Mouse (Mus musculus): ENCODE data around the gene Nup188. TPM values are rescaled to one million over a fixed set of nuclear protein-coding genes. Genes with fewer than 3 reads are reported as not detected.

Gene Nup188
- polyA plus RNA-seq, 1 experiment from 2014 or later = 22.7 TPM

DNA sequence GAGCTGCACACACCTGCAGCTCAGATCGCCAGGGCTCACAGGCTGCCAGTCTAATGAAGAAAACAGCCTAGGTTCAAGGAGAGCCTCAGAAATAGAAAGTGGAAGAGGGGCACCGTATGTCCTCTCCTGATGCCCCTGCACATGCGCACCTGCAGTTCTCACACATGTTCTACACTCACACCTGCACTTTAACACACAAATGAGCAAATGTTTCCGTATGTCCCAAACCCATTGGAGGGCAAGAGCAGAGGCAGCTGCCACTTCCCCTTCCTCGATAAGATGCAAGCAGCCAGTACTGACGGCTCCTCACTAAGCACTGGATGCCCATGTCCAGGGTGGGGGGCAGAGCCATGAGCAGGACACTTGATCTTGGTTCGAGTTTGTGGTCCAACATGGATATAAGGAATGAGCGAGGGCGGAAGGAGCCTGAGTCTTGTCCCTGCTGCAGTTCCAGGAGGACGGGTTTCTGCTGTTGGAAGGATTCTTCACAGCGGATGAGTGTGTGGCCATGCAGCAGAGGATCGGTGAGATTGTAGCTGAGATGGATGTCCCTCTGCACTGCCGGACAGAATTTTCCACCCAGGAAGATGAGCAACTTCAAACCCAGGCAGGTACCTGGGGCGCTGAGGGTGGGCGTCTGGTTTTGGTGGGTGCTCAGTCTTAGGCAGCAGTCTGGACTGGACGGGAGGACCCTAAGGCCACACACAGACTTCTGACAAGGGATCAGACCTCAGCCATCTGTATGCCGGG, 16.8 kb upstream of the Nup188 start:
- peaks cover under 1% of the 10 kb centered on the region; the same call in 1 of the 2 replicates for H3K36me3 ChIP-seq (replicated peaks)
- no peaks in the 10 kb centered on the region for H3K27me3 ChIP-seq (replicated peaks)
- WGBS = 92% methylated on average over 17 of the region's 17 CpGs
- peaks cover 16% of the 10 kb centered on the region for H3K4me1 ChIP-seq
- H3K4me2 ChIP-seq = no peak overlapping the region
- ATAC-seq (replicated peaks) = no peak
- no peaks in the 10 kb centered on the region for H3K9me3 ChIP-seq
- no peak overlapping the region for H3K9ac ChIP-seq
- H3K27ac ChIP-seq = no peak overlapping the region
- no peak overlapping the region for H3K4me3 ChIP-seq

DNA sequence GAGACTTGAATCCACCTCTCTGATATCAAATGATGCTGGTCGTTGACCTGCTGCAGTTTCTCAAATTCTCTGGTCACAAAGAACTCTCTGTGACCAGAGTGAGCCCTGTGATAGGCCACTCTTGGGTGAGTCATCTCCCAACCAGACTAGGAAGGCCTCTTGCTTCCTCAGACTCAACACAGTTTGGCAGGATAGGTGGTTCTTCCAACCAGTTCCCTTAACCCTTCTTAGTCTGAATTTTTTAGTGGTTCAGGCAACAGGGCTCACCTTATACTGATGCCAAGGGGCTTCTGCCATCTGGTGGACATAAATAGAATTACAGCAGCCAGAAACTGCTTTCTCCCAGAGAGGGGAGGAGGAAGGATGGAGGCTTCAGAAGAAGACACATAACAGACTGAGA, 16.1 kb upstream of the Nup188 start:
- Histone ChIP-seq H3K4me1 (peaks cover 15% of the 10 kb centered on the region), H3K27me3 (replicated peaks) (no peaks in the 10 kb centered on the region), H3K27ac (no peak overlapping the region; the same call in 1 of the 2 replicates), H3K36me3 (replicated peaks) (no peaks in the 10 kb centered on the region), H3K9ac (no peak overlapping the region), H3K4me2 (no peak overlapping the region), H3K4me3 (no peak overlapping the region), H3K9me3 (no peaks in the 10 kb centered on the region)
- 64% methylated on average over 1 of the region's 1 CpGs for WGBS
- peak; percentile 67 for ATAC-seq (replicated peaks)

- Histone ChIP-seq H3K4me2 (no peak within 1 kb of the TSS), H3K9ac (no peak within 1 kb of the TSS), H3K4me1 (peaks cover 13% of the 10 kb centered on the region), H3K9me3 (no peaks in the 10 kb centered on the region), H3K27me3 (replicated peaks) (no peaks in the 10 kb centered on the region), H3K27ac (no peak within 1 kb of the TSS), H3K4me3 (no peak within 1 kb of the TSS), H3K36me3 (replicated peaks) (0 out of 2 replicates have a peak, but pooled peaks cover 4% of the 10 kb centered on the region)
- no peak for ATAC-seq (replicated peaks)
- 93% methylated on average over 11 of the region's 11 CpGs for WGBS
Observed at GRCm38 (mm10) chr2:30280743-30281142, 5.5 kb upstream of the Nup188 start, which contains the start of gene Gm28038. Gene Gm28038 (plus strand): TSS chr2:30281043.

DNA sequence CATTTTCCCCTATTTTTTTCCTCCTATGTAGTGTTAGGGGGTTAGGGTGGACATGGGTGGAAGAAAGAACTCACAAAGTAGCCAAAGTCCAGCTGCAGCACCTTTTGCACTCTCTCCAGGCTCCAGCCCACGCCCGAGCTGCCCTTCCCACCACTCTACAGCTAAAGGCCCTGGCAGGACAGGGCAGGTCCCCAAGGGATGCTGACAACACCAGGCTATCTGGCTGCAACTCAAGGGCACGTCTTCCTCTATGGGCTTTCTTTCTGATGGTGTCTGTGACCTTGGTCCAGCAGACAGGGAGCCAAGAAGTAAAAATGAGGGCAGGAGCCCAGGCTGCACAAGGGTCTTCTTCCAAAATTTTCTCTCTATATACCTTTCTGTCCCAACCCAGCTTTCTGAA, 4.5 kb upstream of the Nup188 start:
- 82% methylated on average over 3 of the region's 3 CpGs for WGBS
- H3K27ac ChIP-seq = no peak overlapping the region
- no peak overlapping the region for H3K9ac ChIP-seq
- ATAC-seq (replicated peaks) = no peak
- no peak overlapping the region for H3K4me2 ChIP-seq
- H3K4me3 ChIP-seq = no peak overlapping the region
- H3K27me3 ChIP-seq (replicated peaks) = no peaks in the 10 kb centered on the region
- peaks cover 13% of the 10 kb centered on the region for H3K4me1 ChIP-seq
- no peaks in the 10 kb centered on the region for H3K9me3 ChIP-seq
- H3K36me3 ChIP-seq (replicated peaks) = 0 out of 2 replicates have a peak, but pooled peaks cover 4% of the 10 kb centered on the region

GRCm38 (mm10) chr2:30283193-30283592, 3.0 kb upstream of the Nup188 start:
- ATAC-seq (replicated peaks) = no peak
- Histone ChIP-seq H3K4me3 (no peak overlapping the region), H3K27ac (no peak overlapping the region), H3K4me2 (no peak overlapping the region), H3K36me3 (replicated peaks) (0 out of 2 replicates have a peak, but pooled peaks cover 4% of the 10 kb centered on the region), H3K4me1 (peaks cover 27% of the 10 kb centered on the region), H3K27me3 (replicated peaks) (no peaks in the 10 kb centered on the region), H3K9me3 (no peaks in the 10 kb centered on the region), H3K9ac (no peak overlapping the region)
- WGBS = 90% methylated on average over 2 of the region's 2 CpGs

DNA sequence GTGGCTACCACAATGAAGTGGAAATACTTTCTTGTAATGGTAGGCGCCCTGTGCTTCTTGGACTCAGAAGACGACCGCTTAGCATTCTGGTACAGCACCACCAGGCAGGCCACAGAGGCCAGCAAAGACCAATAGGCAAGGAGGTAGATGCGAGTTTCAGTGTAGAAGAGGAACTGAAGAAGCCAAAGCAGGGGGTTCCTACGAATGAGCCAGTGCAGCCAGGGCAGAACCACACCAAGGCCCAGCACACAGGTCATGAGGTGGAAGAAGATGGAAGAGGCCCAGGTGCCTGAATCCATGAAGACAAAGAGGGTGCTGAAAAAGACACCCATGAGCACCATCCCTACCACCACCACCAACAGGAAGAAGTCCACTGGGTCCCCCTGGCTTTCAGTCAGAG, 1.2 kb upstream of the Nup188 start:
- Histone ChIP-seq H3K4me3 (peak overlapping the region; percentile 94), H3K27me3 (replicated peaks) (no peaks in the 10 kb centered on the region), H3K36me3 (replicated peaks) (0 out of 2 replicates have a peak, but pooled peaks cover 4% of the 10 kb centered on the region), H3K4me2 (peak overlapping the region; percentile 99), H3K4me1 (peaks cover 30% of the 10 kb centered on the region), H3K9ac (no peak overlapping the region), H3K9me3 (no peaks in the 10 kb centered on the region), H3K27ac (no peak overlapping the region)
- WGBS = 93% methylated on average over 5 of the region's 5 CpGs
- no peak for ATAC-seq (replicated peaks)

DNA sequence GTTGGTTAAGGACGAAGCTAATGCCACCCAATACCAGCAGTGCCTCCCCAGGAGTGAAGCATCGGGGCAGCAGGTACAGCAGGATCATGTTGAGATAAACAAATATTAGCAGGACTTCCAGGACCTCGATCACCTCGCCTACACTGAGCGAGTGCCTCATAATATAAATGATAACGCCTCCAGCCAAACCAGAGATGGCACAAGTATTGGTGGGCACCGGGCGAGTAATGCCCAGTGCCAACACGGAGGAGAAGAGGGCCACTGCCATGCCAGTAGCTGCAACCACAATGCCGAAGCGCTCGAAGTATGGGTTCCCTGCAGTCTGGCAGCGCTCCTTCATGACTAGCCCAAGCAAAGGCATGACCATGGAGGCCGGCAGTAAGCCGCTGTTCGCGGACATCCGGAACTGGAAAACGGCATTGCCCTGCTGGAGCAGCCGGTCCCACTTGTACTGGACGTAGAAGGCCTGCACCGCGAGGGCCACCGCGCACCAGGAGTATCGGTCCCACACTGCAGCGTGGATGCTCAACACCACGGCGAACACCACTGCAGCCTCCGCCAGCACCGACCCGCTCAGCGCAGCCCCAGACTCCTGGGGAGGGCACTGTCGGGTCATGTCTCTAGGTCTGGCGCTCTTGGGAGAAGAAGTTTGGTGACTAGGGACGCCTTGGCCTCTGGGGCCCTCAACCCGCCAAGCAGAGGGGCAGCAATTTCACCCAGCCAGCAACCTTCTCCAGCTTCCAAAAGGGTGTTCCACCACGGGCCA, 598 bp upstream of the Nup188 start:
- Histone ChIP-seq H3K4me3 (peak overlapping the region; percentile 94), H3K9ac (peak overlapping the region; percentile 83), H3K36me3 (replicated peaks) (0 out of 2 replicates have a peak, but pooled peaks cover 4% of the 10 kb centered on the region), H3K27ac (peak overlapping the region; percentile 76), H3K4me1 (peaks cover 30% of the 10 kb centered on the region), H3K27me3 (replicated peaks) (no peaks in the 10 kb centered on the region), H3K4me2 (peak overlapping the region; percentile 99), H3K9me3 (no peaks in the 10 kb centered on the region)
- ATAC-seq (replicated peaks) = peak; percentile 73
- 16% methylated on average over 38 of the region's 38 CpGs for WGBS

- Histone ChIP-seq H3K9me3 (no peaks in the 10 kb centered on the region), H3K9ac (peak overlapping the region; percentile 83), H3K4me3 (peak overlapping the region; percentile 94), H3K27ac (no peak overlapping the region; the same call in 1 of the 2 replicates), H3K4me2 (peak overlapping the region; percentile 99), H3K27me3 (replicated peaks) (no peaks in the 10 kb centered on the region), H3K36me3 (replicated peaks) (no peaks in the 10 kb centered on the region), H3K4me1 (peaks cover 30% of the 10 kb centered on the region)
- WGBS = 0% methylated on average over 10 of the region's 10 CpGs
- no peak for ATAC-seq (replicated peaks)
Observed at GRCm38 (mm10) chr2:30287027-30287373, 803 bp downstream of the Nup188 start.

- no peak for ATAC-seq (replicated peaks)
- H3K27ac ChIP-seq = no peak overlapping the region
- H3K4me3 ChIP-seq = no peak overlapping the region
- H3K27me3 ChIP-seq (replicated peaks) = no peaks in the 10 kb centered on the region
- H3K9me3 ChIP-seq = no peaks in the 10 kb centered on the region
- H3K4me2 ChIP-seq = no peak overlapping the region
- H3K9ac ChIP-seq = no peak overlapping the region
- 85% methylated on average over 3 of the region's 3 CpGs for WGBS
- H3K36me3 ChIP-seq (replicated peaks) = peaks cover 52% of the 10 kb centered on the region
- no peaks in the 10 kb centered on the region for H3K4me1 ChIP-seq
Observed at GRCm38 (mm10) chr2:30299525-30299924, 13.3 kb downstream of the Nup188 start.

GRCm38 (mm10) chr2:30299966-30300365, 13.8 kb downstream of the Nup188 start:
- no peaks in the 10 kb centered on the region for H3K4me1 ChIP-seq
- H3K4me2 ChIP-seq = no peak overlapping the region
- no peaks in the 10 kb centered on the region for H3K9me3 ChIP-seq
- H3K4me3 ChIP-seq = no peak overlapping the region
- H3K9ac ChIP-seq = no peak overlapping the region
- no peak overlapping the region for H3K27ac ChIP-seq
- no peak for ATAC-seq (replicated peaks)
- 91% methylated on average over 5 of the region's 5 CpGs for WGBS
- peaks cover 56% of the 10 kb centered on the region for H3K36me3 ChIP-seq (replicated peaks)
- H3K27me3 ChIP-seq (replicated peaks) = no peaks in the 10 kb centered on the region

- Histone ChIP-seq H3K4me2 (no peak overlapping the region), H3K4me3 (no peak overlapping the region), H3K27ac (no peak overlapping the region), H3K36me3 (replicated peaks) (peaks cover 71% of the 10 kb centered on the region), H3K9me3 (no peaks in the 10 kb centered on the region), H3K4me1 (no peaks in the 10 kb centered on the region), H3K27me3 (replicated peaks) (no peaks in the 10 kb centered on the region), H3K9ac (no peak overlapping the region)
- ATAC-seq (replicated peaks) = no peak
- 96% methylated on average over 7 of the region's 7 CpGs for WGBS
Observed at GRCm38 (mm10) chr2:30306087-30306486, 19.9 kb downstream of the Nup188 start.

DNA sequence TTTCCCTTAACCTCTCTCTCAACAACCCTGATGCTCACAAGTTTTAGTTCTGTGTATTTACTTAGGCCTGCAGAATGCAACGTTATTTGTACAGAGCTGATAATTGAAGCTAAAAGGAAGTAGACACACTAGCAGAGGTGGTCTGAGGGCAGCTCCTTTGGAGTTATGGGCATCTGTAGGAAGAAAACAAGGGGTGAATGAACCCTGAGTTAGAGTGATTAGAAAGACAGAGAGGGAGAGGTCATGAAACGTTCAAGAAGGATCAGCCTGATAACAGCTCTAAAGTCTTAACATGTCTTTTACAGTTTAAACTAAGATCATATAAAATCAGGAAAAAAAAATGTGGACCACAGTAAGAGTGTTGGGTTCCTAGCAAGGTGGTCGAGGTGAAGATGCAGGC, 23.2 kb downstream of the Nup188 start:
- no peaks in the 10 kb centered on the region for H3K4me1 ChIP-seq
- no peak overlapping the region for H3K27ac ChIP-seq
- H3K9ac ChIP-seq = no peak overlapping the region
- WGBS = 95% methylated on average over 3 of the region's 3 CpGs
- ATAC-seq (replicated peaks) = no peak
- peaks cover 74% of the 10 kb centered on the region for H3K36me3 ChIP-seq (replicated peaks)
- H3K27me3 ChIP-seq (replicated peaks) = no peaks in the 10 kb centered on the region
- H3K4me3 ChIP-seq = no peak overlapping the region
- H3K4me2 ChIP-seq = no peak overlapping the region
- H3K9me3 ChIP-seq = no peaks in the 10 kb centered on the region

Data from midbrain, embryonic 15.5 days (tissue).